ENCODE assay signal across 10 mouse cellular contexts in genomic region chr7:143473347-143474101, GRCm38 (mm10). TPM values are rescaled to one million over a fixed set of nuclear protein-coding genes. Genes with fewer than 3 reads are reported as not detected.
A peak's percentile ranks its signal among the peaks of the same experiment; 100 is the strongest.
DNase-seq lines count a peak whose midpoint lies in the region; ATAC-seq and TF ChIP-seq lines count a peak whose summit lies in the region.
"Had no signal": no experiment of that assay in that cellular context is flagged by ENCODE, and none has a peak within 500 bp of the region (broad histone marks: within the 10 kb centered on the region; RNA-seq: fewer than 3 reads in every experiment).

Gene Slc22a18, plus strand, starts transcription at chr7:143473736.

- no peak for TF ChIP-seq EP300 in liver, postnatal 0 days (IDR thresholded peaks at IDR 0.05; ENCODE audit: low read depth)

- no peak for DNase-seq in limb, embryonic 11.5 days (ENCODE audit: low spot score)
- DNase-seq in limb, embryonic 10.5 days (ENCODE audit: low spot score) = no peak
- DNase-seq in kidney, adult 18-20 months = peak; percentile 71
- peak; percentile 56 for DNase-seq in liver, postnatal 0 days
- DNase-seq in urinary bladder, postnatal 36 days (ENCODE audit: low spot score in 2 of 2) = peak; percentile 68 to 72
- no peak for DNase-seq in cerebellum, adult 18-20 months
- no peak for DNase-seq in hindbrain, embryonic 11.5 days (ENCODE audit: low spot score)
- DNase-seq in T-cell, adult 2 months (ENCODE audit: low spot score) = no peak

- H3K4me2 ChIP-seq in limb, embryonic 11.5 days (ENCODE audit: low read depth, severe bottlenecking) = peak within 1 kb of the TSS; percentile 17; the same call in 1 of the 2 replicates
- H3K4me2 ChIP-seq in liver, postnatal 0 days (ENCODE audit: low read depth, low read length) = peak within 1 kb of the TSS; percentile 50
- H3K4me2 ChIP-seq in hindbrain, embryonic 11.5 days (replicated peaks; ENCODE audit: low read depth, low read length) = no peak within 1 kb of the TSS

- no peak for TF ChIP-seq CTCF in liver, postnatal 0 days (IDR thresholded peaks at IDR 0.05; ENCODE audit: low read depth)

- H3K36me3 ChIP-seq in limb, embryonic 11.5 days (ENCODE audit: control insufficient read depth, insufficient read depth, low read length) = no peaks in the 10 kb centered on the region
- no peaks in the 10 kb centered on the region for H3K36me3 ChIP-seq in limb, embryonic 10.5 days
- H3K36me3 ChIP-seq in liver, postnatal 0 days (replicated peaks; ENCODE audit: insufficient read depth, low read length) = no peaks in the 10 kb centered on the region
- H3K36me3 ChIP-seq in hindbrain, embryonic 11.5 days (ENCODE audit: control insufficient read depth, insufficient read depth, low read length) = no peaks in the 10 kb centered on the region

- H3K27me3 ChIP-seq in limb, embryonic 11.5 days (ENCODE audit: control insufficient read depth, insufficient read depth, low read length) = no peaks in the 10 kb centered on the region
- H3K27me3 ChIP-seq in limb, embryonic 10.5 days (ENCODE audit: low read depth, poor library complexity, severe bottlenecking) = peaks cover 13% of the 10 kb centered on the region
- 0 out of 2 replicates have a peak, but pooled peaks cover 2% of the 10 kb centered on the region for H3K27me3 ChIP-seq in liver, postnatal 0 days (ENCODE audit: insufficient read depth, low read length)
- no peaks in the 10 kb centered on the region for H3K27me3 ChIP-seq in hindbrain, embryonic 11.5 days (ENCODE audit: control insufficient read depth, insufficient read depth, low read length)

- no peak within 1 kb of the TSS for H3K4me3 ChIP-seq in limb, embryonic 11.5 days (ENCODE audit: low read depth, low read length)
- no peak within 1 kb of the TSS for H3K4me3 ChIP-seq in limb, embryonic 10.5 days
- peak within 1 kb of the TSS; percentile 8 for H3K4me3 ChIP-seq in liver, postnatal 0 days (ENCODE audit: low read depth, low read length)
- no peak within 1 kb of the TSS for H3K4me3 ChIP-seq in hindbrain, embryonic 11.5 days (ENCODE audit: low read depth, low read length)
- H3K4me3 ChIP-seq: erythroblast, embryonic 14.5 days; myocyte had no signal

- no peak within 1 kb of the TSS for H3K9ac ChIP-seq in limb, embryonic 11.5 days (ENCODE audit: low read length)
- no peak within 1 kb of the TSS for H3K9ac ChIP-seq in liver, postnatal 0 days (replicated peaks)
- no peak within 1 kb of the TSS for H3K9ac ChIP-seq in hindbrain, embryonic 11.5 days (ENCODE audit: low read depth, low read length)

- no peaks in the 10 kb centered on the region for H3K4me1 ChIP-seq in limb, embryonic 11.5 days (ENCODE audit: control insufficient read depth, insufficient read depth, low read length)
- peaks cover 22% of the 10 kb centered on the region for H3K4me1 ChIP-seq in limb, embryonic 10.5 days
- peaks cover 22% of the 10 kb centered on the region for H3K4me1 ChIP-seq in liver, postnatal 0 days (ENCODE audit: insufficient read depth)
- no peaks in the 10 kb centered on the region for H3K4me1 ChIP-seq in hindbrain, embryonic 11.5 days (replicated peaks; ENCODE audit: control insufficient read depth, insufficient read depth, low read length)

- 49% methylated on average over 4 of the region's 4 CpGs for WGBS in limb, embryonic 11.5 days
- WGBS in limb, embryonic 10.5 days = 53% methylated on average over 4 of the region's 4 CpGs
- WGBS in liver, postnatal 0 days (ENCODE audit: insufficient replicate concordance) = 18% methylated on average over 4 of the region's 4 CpGs
- WGBS in hindbrain, embryonic 11.5 days = 56% methylated on average over 4 of the region's 4 CpGs

- no peaks in the 10 kb centered on the region for H3K9me3 ChIP-seq in limb, embryonic 11.5 days (ENCODE audit: control insufficient read depth, low read length)
- H3K9me3 ChIP-seq in limb, embryonic 10.5 days (replicated peaks) = no peaks in the 10 kb centered on the region
- no peaks in the 10 kb centered on the region for H3K9me3 ChIP-seq in liver, postnatal 0 days (ENCODE audit: low read length)
- no peaks in the 10 kb centered on the region for H3K9me3 ChIP-seq in hindbrain, embryonic 11.5 days (ENCODE audit: control insufficient read depth, low read length)

- H3K27ac ChIP-seq in limb, embryonic 11.5 days (replicated peaks; ENCODE audit: low read depth, low read length) = no peak within 1 kb of the TSS
- no peak within 1 kb of the TSS for H3K27ac ChIP-seq in limb, embryonic 10.5 days
- peak within 1 kb of the TSS; percentile 67 for H3K27ac ChIP-seq in liver, postnatal 0 days (ENCODE audit: low read depth)
- no peak within 1 kb of the TSS for H3K27ac ChIP-seq in hindbrain, embryonic 11.5 days (ENCODE audit: low read depth, low read length)

- no peak for ATAC-seq in limb, embryonic 11.5 days (ENCODE audit: insufficient number of reproducible peaks, low FRiP score, low TSS enrichment, low read depth)
- peak; percentile 62 for ATAC-seq in liver, postnatal 0 days
- ATAC-seq in hindbrain, embryonic 11.5 days (ENCODE audit: low FRiP score) = no peak

RNA-seq across cellular contexts. Expression of gene Slc22a18, which starts in this region (rescaled TPM):
- polyA plus RNA-seq in limb, embryonic 11.5 days (2014; fragmentation: Nextera tagmentation; extraction: Ambion mirVana) = 0.96 and 0.97 TPM in 2 replicates
- 0.25 and 0.53 TPM in 2 replicates for polyA plus RNA-seq in limb, embryonic 10.5 days (2016; fragmentation: Nextera tagmentation; extraction: Ambion mirVana)
- 18.6 and 20.4 TPM in 2 replicates for polyA plus RNA-seq in liver, postnatal 0 days (2015; fragmentation: Nextera tagmentation; extraction: Ambion mirVana)
- polyA plus RNA-seq in hindbrain, embryonic 11.5 days (2014; fragmentation: Nextera tagmentation; extraction: Ambion mirVana) = 0.14 and 0.71 TPM in 2 replicates
- polyA plus RNA-seq: erythroblast, embryonic 14.5 days had no signal

Comparison
In these comparisons a context has a peak if more than half of its experiments do, and no peak if none do; other contexts are left out.
1. DNase-seq: peak in kidney, adult 18-20 months (single experiment), liver, postnatal 0 days (single experiment) and urinary bladder, postnatal 36 days (2 of 2); none in limb, embryonic 11.5 days (single experiment), limb, embryonic 10.5 days (single experiment), cerebellum, adult 18-20 months (0 of 2), hindbrain, embryonic 11.5 days (single experiment) and T-cell, adult 2 months (single experiment).